In the genomic region with DNA sequence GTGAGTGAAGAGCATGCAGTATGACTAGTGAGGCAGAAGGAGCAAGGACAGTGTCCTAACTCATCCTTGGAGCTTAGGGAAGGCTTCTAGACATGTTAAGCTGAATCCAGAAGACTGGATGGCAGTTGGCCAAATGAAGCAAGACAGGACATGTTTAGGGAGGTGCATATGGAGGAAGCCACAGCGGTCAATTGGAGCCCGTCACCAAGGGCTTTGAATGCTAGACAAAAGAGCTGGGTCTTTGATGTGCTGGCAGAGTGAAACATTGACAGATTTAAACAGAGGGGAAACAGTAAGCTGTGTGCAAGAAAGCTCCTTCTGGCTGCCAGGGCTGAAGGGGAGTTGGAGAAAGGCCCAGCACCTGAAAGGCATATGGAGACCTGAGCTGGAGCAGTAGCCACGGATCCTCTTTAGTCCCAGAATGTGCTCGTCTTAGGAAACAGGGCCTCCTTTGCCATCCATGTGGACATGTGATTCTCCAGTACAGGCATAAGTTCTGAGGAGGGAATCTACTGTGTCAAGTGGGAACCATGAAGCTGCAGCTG, we compare ENCODE assay signal across 18 mouse cellular contexts. TPM values are rescaled to one million over a fixed set of nuclear protein-coding genes. Genes with fewer than 3 reads are reported as not detected.
DNase-seq lines count a peak whose midpoint lies in the region; ATAC-seq and TF ChIP-seq lines count a peak whose summit lies in the region.
"Had no signal": no experiment of that assay in that cellular context is flagged by ENCODE, and none has a peak within 500 bp of the region (broad histone marks: within the 10 kb centered on the region; RNA-seq: fewer than 3 reads in every experiment).

No protein-coding gene starts in this region.

- no peaks in the 10 kb centered on the region for H3K9me3 ChIP-seq in hindbrain, postnatal 0 days (ENCODE audit: low read length)
- no peaks in the 10 kb centered on the region for H3K9me3 ChIP-seq in hindbrain, embryonic 13.5 days
- H3K9me3 ChIP-seq in intestine, embryonic 16.5 days (ENCODE audit: control insufficient read depth, low read length), result no peaks in the 10 kb centered on the region
- H3K9me3 ChIP-seq: heart, embryonic 13.5 days; kidney, embryonic 15.5 days had no signal

- ATAC-seq in hindbrain, postnatal 0 days, result no peak
- ATAC-seq in hindbrain, embryonic 13.5 days (ENCODE audit: low FRiP score), result no peak
- no peak for ATAC-seq in intestine, embryonic 16.5 days
- ATAC-seq: inflammation-experienced regulatory T-cells, adult 6 months had no signal

- DNase-seq in cerebellum, adult 11-12 months, result peak; percentile 32
- DNase-seq in cerebellum, postnatal 4 days (ENCODE audit: low spot score in 2 of 2), result no peak
- peak; percentile 12 for DNase-seq in hindbrain, postnatal 0 days (ENCODE audit: low spot score)
- DNase-seq in brain, adult 2 months (ENCODE audit: low read depth, low spot score), result peak; percentile 63
- peak; percentile 15 to 29 for DNase-seq in cerebellum, postnatal 36 days
- DNase-seq in lung, postnatal 14 days, result no peak
- DNase-seq: adrenal gland, adult 8-10 months; heart, postnatal 36 days; lung, adult 18-20 months had no signal

- H3K4me1 ChIP-seq in hindbrain, postnatal 0 days (ENCODE audit: insufficient read depth, low read length), result no peaks in the 10 kb centered on the region
- no peaks in the 10 kb centered on the region for H3K4me1 ChIP-seq in hindbrain, embryonic 13.5 days (replicated peaks)
- no peaks in the 10 kb centered on the region for H3K4me1 ChIP-seq in intestine, embryonic 16.5 days (ENCODE audit: control insufficient read depth, insufficient read depth, low read length)
- H3K4me1 ChIP-seq: heart, embryonic 13.5 days; kidney, embryonic 15.5 days had no signal

- H3K9ac ChIP-seq in hindbrain, postnatal 0 days (replicated peaks; ENCODE audit: low read length), result no peak overlapping the region
- no peak overlapping the region for H3K9ac ChIP-seq in hindbrain, embryonic 13.5 days
- H3K9ac ChIP-seq in intestine, embryonic 16.5 days (ENCODE audit: low read depth, low read length), result no peak overlapping the region
- H3K9ac ChIP-seq: heart, embryonic 13.5 days; kidney, embryonic 15.5 days had no signal

- WGBS in hindbrain, postnatal 0 days, result 58% methylated on average over 4 of the region's 4 CpGs
- WGBS in hindbrain, embryonic 13.5 days, result 61% methylated on average over 4 of the region's 4 CpGs
- 77% methylated on average over 4 of the region's 4 CpGs for WGBS in intestine, embryonic 16.5 days

- no peak overlapping the region for H3K4me3 ChIP-seq in hindbrain, postnatal 0 days (ENCODE audit: low read length)
- H3K4me3 ChIP-seq in hindbrain, embryonic 13.5 days, result no peak overlapping the region
- H3K4me3 ChIP-seq in intestine, embryonic 16.5 days (ENCODE audit: low read length), result no peak overlapping the region
- H3K4me3 ChIP-seq: erythroblast, embryonic 14.5 days; heart, embryonic 13.5 days; kidney, embryonic 15.5 days had no signal

- no peak overlapping the region for H3K4me2 ChIP-seq in hindbrain, postnatal 0 days (ENCODE audit: low read depth, low read length)
- no peak overlapping the region for H3K4me2 ChIP-seq in hindbrain, embryonic 13.5 days
- H3K4me2 ChIP-seq in intestine, embryonic 16.5 days (ENCODE audit: low read depth, low read length), result no peak overlapping the region
- H3K4me2 ChIP-seq: heart, embryonic 13.5 days; kidney, embryonic 15.5 days; midbrain, embryonic 11.5 days had no signal

- peaks cover 5% of the 10 kb centered on the region; the same call in 1 of the 2 replicates for H3K36me3 ChIP-seq in hindbrain, postnatal 0 days (ENCODE audit: insufficient read depth, low read length)
- H3K36me3 ChIP-seq in hindbrain, embryonic 13.5 days, result peaks cover 49% of the 10 kb centered on the region
- no peaks in the 10 kb centered on the region for H3K36me3 ChIP-seq in intestine, embryonic 16.5 days (ENCODE audit: control insufficient read depth, insufficient read depth, low read length)

- TF ChIP-seq CTCF in hindbrain, postnatal 0 days (IDR thresholded peaks at IDR 0.05; ENCODE audit: low read depth), result no peak

- H3K27me3 ChIP-seq in hindbrain, postnatal 0 days (ENCODE audit: insufficient read depth, low read length), result no peaks in the 10 kb centered on the region
- H3K27me3 ChIP-seq in hindbrain, embryonic 13.5 days, result no peaks in the 10 kb centered on the region
- H3K27me3 ChIP-seq in intestine, embryonic 16.5 days (replicated peaks; ENCODE audit: control insufficient read depth, insufficient read depth, low read length), result 0 out of 2 replicates have a peak, but pooled peaks cover 4% of the 10 kb centered on the region
- H3K27me3 ChIP-seq: CH12.LX; heart, embryonic 13.5 days had no signal

- no peak overlapping the region for H3K27ac ChIP-seq in hindbrain, postnatal 0 days
- H3K27ac ChIP-seq in hindbrain, embryonic 13.5 days, result no peak overlapping the region
- no peak overlapping the region for H3K27ac ChIP-seq in intestine, embryonic 16.5 days (ENCODE audit: low read length)
- H3K27ac ChIP-seq: heart, embryonic 13.5 days; kidney, embryonic 15.5 days; macrophage had no signal

RNA-seq across cellular contexts. Expression of a gene that starts 19.3 kb away (rescaled TPM):
- 20.4 and 21.4 TPM in 2 replicates for total RNA-seq in hindbrain, postnatal 0 days (2014; rRNA removed)
- 38.6 and 41.4 TPM in 2 replicates for polyA plus RNA-seq in hindbrain, postnatal 0 days (2015; fragmentation: Nextera tagmentation; extraction: Ambion mirVana)
- 31.6 and 33.3 TPM in 2 replicates for polyA plus RNA-seq in hindbrain, embryonic 13.5 days (2015; fragmentation: Nextera tagmentation; extraction: Ambion mirVana)
- polyA plus RNA-seq in intestine, embryonic 16.5 days (2015; fragmentation: Nextera tagmentation; extraction: Ambion mirVana), result 26.3 and 32.6 TPM in 2 replicates

RNA-seq across cellular contexts. Expression of a gene that starts 31.1 kb away (rescaled TPM):
- total RNA-seq in hindbrain, postnatal 0 days (2014; rRNA removed), result 46.3 and 50.6 TPM in 2 replicates
- polyA plus RNA-seq in hindbrain, postnatal 0 days (2015; fragmentation: Nextera tagmentation; extraction: Ambion mirVana), result 12.4 and 12.7 TPM in 2 replicates
- polyA plus RNA-seq in hindbrain, embryonic 13.5 days (2015; fragmentation: Nextera tagmentation; extraction: Ambion mirVana), result 11.1 and 12.7 TPM in 2 replicates
- 4.1 and 5.3 TPM in 2 replicates for polyA plus RNA-seq in intestine, embryonic 16.5 days (2015; fragmentation: Nextera tagmentation; extraction: Ambion mirVana)
- polyA plus RNA-seq: erythroblast, embryonic 14.5 days had no signal

RNA-seq across cellular contexts. Expression of a gene that starts 59.9 kb away (rescaled TPM):
- 125 and 130 TPM in 2 replicates for total RNA-seq in hindbrain, postnatal 0 days (2014; rRNA removed)
- polyA plus RNA-seq in hindbrain, postnatal 0 days (2015; fragmentation: Nextera tagmentation; extraction: Ambion mirVana), result 105 TPM in 2 replicates
- polyA plus RNA-seq in hindbrain, embryonic 13.5 days (2015; fragmentation: Nextera tagmentation; extraction: Ambion mirVana), result 81.7 and 85.0 TPM in 2 replicates
- 20.7 and 21.1 TPM in 2 replicates for polyA plus RNA-seq in intestine, embryonic 16.5 days (2015; fragmentation: Nextera tagmentation; extraction: Ambion mirVana)

Comparison
In these comparisons a context has a peak if more than half of its experiments do, and no peak if none do; other contexts are left out.
1. DNase-seq: peak in cerebellum, adult 11-12 months (single experiment), hindbrain, postnatal 0 days (single experiment), brain, adult 2 months (single experiment) and cerebellum, postnatal 36 days (2 of 2); none in cerebellum, postnatal 4 days (0 of 2) and lung, postnatal 14 days (single experiment).